Mouse (Mus musculus): ENCODE data around the gene Slc1a2.

Gene Slc1a2

DNA sequence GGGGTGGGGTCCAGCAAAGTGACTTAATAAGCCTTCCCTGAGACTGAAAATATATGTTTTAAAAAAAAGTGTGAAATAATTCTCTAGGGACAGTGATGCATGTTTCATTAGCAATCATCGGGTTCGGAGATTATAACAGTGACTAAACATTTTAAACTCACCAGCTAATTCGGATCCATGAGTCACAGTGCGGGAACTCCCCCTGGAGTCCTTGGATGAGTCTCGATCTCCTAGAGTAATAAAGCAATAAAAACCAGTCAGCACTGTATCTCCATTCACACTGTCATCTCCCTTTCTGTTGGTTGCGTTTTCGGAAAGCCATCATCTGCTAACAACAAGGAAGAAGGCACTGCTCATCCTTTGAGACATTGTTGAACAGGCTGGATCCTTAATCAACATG is 169.9 kb downstream of the Slc1a2 start:
- DNase-seq = no peak

GRCm38 (mm10) chr2:102829201-102829600 is 170.7 kb downstream of the Slc1a2 start:
- peak; percentile 68 for DNase-seq

DNA sequence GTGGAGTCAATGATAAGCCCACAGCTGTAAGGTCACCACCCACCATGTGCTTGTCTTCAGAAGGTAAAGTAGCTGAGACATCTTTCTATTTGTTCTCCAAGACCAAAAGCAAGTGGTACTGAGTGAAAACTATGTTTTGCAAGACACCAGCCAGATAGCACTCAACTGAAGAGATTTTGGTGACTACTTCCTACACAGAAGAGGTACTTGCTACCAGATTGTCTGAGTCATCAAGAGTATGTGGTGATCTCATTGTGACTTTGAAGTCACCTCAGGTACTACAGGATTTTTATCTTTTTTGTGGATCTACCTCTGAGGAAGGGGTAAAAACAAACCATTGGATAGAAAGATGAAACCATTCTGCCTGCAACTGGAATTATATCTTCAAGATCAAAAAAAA is 173.1 kb downstream of the Slc1a2 start:
- no peak for DNase-seq

DNA sequence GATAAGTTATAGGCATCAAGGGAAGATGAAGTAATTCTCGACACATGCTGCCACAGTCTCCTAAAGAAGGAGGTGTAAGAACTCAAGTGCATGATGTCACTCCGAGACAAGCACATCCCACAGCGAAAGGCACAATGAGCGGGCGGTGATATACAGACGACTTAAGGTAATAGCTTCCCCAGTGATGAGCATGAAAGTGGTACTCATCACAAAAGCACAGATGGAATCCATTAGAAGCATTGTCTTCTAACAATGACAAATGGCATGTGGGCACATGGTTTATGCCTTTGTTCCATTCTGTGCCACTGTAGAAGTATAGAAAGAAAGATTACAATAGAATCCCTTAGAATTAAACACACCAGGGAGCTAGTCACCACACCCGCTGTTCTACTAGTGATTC is 179.7 kb downstream of the Slc1a2 start:
- no peak for DNase-seq
